Mouse (Mus musculus): ENCODE results near the gene Efna4.

DNA sequence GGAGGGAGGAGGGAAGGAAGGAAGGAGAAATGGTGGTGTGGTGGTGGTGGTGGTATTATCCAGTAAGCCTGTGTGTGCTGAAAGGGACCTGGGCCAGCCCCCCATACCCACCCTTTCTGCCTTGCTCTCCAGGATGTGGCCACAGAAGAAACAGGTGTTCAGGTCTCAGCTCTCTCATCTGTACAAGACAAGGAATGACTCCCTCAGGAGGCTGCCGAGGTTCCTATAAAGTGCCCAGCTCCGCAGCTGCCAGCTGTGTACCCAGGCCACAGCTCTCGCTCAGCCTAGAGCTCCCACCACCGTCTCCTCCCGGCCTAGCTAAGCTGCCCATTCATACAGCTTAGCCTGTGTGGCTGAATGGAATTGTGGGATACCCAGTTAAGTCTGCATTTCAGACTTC, 45.5 kb downstream of the Efna4 start:
- TF ChIP-seq EP300 (IDR thresholded peaks at IDR 0.05; ENCODE audit: insufficient read depth, low read depth, low read length) (no peak), POLR2A (IDR thresholded peaks at IDR 0.05; ENCODE audit: insufficient read depth, low read depth, low read length) (no peak)
